Mouse (Mus musculus): ENCODE measurements around the gene Spag6. TPM values are rescaled to one million over a fixed set of nuclear protein-coding genes. Genes with fewer than 3 reads are reported as not detected.

Gene Spag6
- total and polyA plus RNA-seq, 2 experiments from 2014 or later = 0.20 TPM; not detected in 1

- Histone ChIP-seq H3K9me3 (ENCODE audit: low read length) (no peaks in the 10 kb centered on the region), H3K27me3 (ENCODE audit: insufficient read depth, low read length) (peaks cover 59% of the 10 kb centered on the region), H3K4me2 (ENCODE audit: low read depth, low read length) (no peak overlapping the region), H3K9ac (replicated peaks; ENCODE audit: low read length) (no peak overlapping the region), H3K4me3 (ENCODE audit: low read length) (no peak overlapping the region), H3K27ac (no peak overlapping the region), H3K4me1 (ENCODE audit: insufficient read depth, low read length) (no peaks in the 10 kb centered on the region), H3K36me3 (ENCODE audit: insufficient read depth, low read length) (no peaks in the 10 kb centered on the region)
- no peak for TF ChIP-seq CTCF (IDR thresholded peaks at IDR 0.05; ENCODE audit: low read depth)
- 3% methylated on average over 4 of the region's 4 CpGs for WGBS
- ATAC-seq (no peak), DNase-seq (ENCODE audit: low spot score) (no peak)
These were observed 3.9 kb downstream of the Spag6 start for GRCm38 (mm10) chr2:18697591-18698244.

- DNase-seq (ENCODE audit: low spot score) (no peak), ATAC-seq (no peak)
- peaks cover 50% of the 10 kb centered on the region for H3K27me3 ChIP-seq (ENCODE audit: insufficient read depth, low read length)
- H3K36me3 ChIP-seq (ENCODE audit: insufficient read depth, low read length) = no peaks in the 10 kb centered on the region
- WGBS = 2% methylated on average over 53 of the region's 56 CpGs
- no peaks in the 10 kb centered on the region for H3K9me3 ChIP-seq (ENCODE audit: low read length)
- TF ChIP-seq CTCF (IDR thresholded peaks at IDR 0.05; ENCODE audit: low read depth) = no peak
- no peak overlapping the region for H3K27ac ChIP-seq
- no peak overlapping the region for H3K4me2 ChIP-seq (ENCODE audit: low read depth, low read length)
- 0 out of 2 replicates have a peak overlapping the region, but pooled peaks have one; percentile 10 for H3K4me3 ChIP-seq (ENCODE audit: low read length)
- no peak overlapping the region for H3K9ac ChIP-seq (replicated peaks; ENCODE audit: low read length)
- no peaks in the 10 kb centered on the region for H3K4me1 ChIP-seq (ENCODE audit: insufficient read depth, low read length)
These were observed 5.0 kb downstream of the Spag6 start for GRCm38 (mm10) chr2:18698663-18699385.

- no peaks in the 10 kb centered on the region for H3K36me3 ChIP-seq (ENCODE audit: insufficient read depth, low read length)
- no peak for TF ChIP-seq CTCF (IDR thresholded peaks at IDR 0.05; ENCODE audit: low read depth)
- no peaks in the 10 kb centered on the region for H3K9me3 ChIP-seq (ENCODE audit: low read length)
- H3K4me3 ChIP-seq (ENCODE audit: low read length) = no peak overlapping the region
- DNase-seq (ENCODE audit: low spot score) = no peak
- H3K27me3 ChIP-seq (ENCODE audit: insufficient read depth, low read length) = peaks cover 54% of the 10 kb centered on the region
- H3K4me1 ChIP-seq (ENCODE audit: insufficient read depth, low read length) = no peaks in the 10 kb centered on the region
- no peak overlapping the region for H3K27ac ChIP-seq
- no peak overlapping the region for H3K4me2 ChIP-seq (ENCODE audit: low read depth, low read length)
- WGBS = 3% methylated on average over 11 of the region's 11 CpGs
- no peak for ATAC-seq
- no peak overlapping the region for H3K9ac ChIP-seq (replicated peaks; ENCODE audit: low read length)
These were observed 5.7 kb downstream of the Spag6 start for GRCm38 (mm10) chr2:18699401-18699990.

- H3K27ac ChIP-seq = no peak overlapping the region
- no peaks in the 10 kb centered on the region for H3K36me3 ChIP-seq (ENCODE audit: insufficient read depth, low read length)
- no peak for DNase-seq (ENCODE audit: low spot score)
- H3K9me3 ChIP-seq (ENCODE audit: low read length) = no peaks in the 10 kb centered on the region
- TF ChIP-seq CTCF (IDR thresholded peaks at IDR 0.05; ENCODE audit: low read depth) = no peak
- no peak overlapping the region for H3K9ac ChIP-seq (replicated peaks; ENCODE audit: low read length)
- no peaks in the 10 kb centered on the region for H3K4me1 ChIP-seq (ENCODE audit: insufficient read depth, low read length)
- no peak overlapping the region for H3K4me3 ChIP-seq (ENCODE audit: low read length)
- peaks cover 5% of the 10 kb centered on the region; the same call in 1 of the 2 replicates for H3K27me3 ChIP-seq (ENCODE audit: insufficient read depth, low read length)
- 56% methylated on average over 3 of the region's 3 CpGs for WGBS
- ATAC-seq = no peak
- H3K4me2 ChIP-seq (ENCODE audit: low read depth, low read length) = no peak overlapping the region
These were observed 16.5 kb downstream of the Spag6 start for GRCm38 (mm10) chr2:18710356-18710755.

- H3K9ac ChIP-seq (replicated peaks; ENCODE audit: low read length) = no peak overlapping the region
These were observed 19.2 kb downstream of the Spag6 start for GRCm38 (mm10) chr2:18713071-18713470.

GRCm38 (mm10) chr2:18714337-18714736 is 20.5 kb downstream of the Spag6 start:
- no peak overlapping the region for H3K27ac ChIP-seq
- H3K4me2 ChIP-seq (ENCODE audit: low read depth, low read length) = no peak overlapping the region
- no peaks in the 10 kb centered on the region for H3K9me3 ChIP-seq (ENCODE audit: low read length)
- no peak overlapping the region for H3K4me3 ChIP-seq (ENCODE audit: low read length)
- WGBS = 81% methylated on average over 3 of the region's 3 CpGs
- H3K27me3 ChIP-seq (ENCODE audit: insufficient read depth, low read length) = no peaks in the 10 kb centered on the region
- H3K36me3 ChIP-seq (ENCODE audit: insufficient read depth, low read length) = no peaks in the 10 kb centered on the region
- DNase-seq (ENCODE audit: low spot score) (no peak), ATAC-seq (no peak)
- H3K4me1 ChIP-seq (ENCODE audit: insufficient read depth, low read length) = no peaks in the 10 kb centered on the region
- no peak for TF ChIP-seq CTCF (IDR thresholded peaks at IDR 0.05; ENCODE audit: low read depth)
- no peak overlapping the region for H3K9ac ChIP-seq (replicated peaks; ENCODE audit: low read length)

More at GRCm38 (mm10) chr2:18713071-18713470, 19.2 kb downstream of the Spag6 start:
- Histone ChIP-seq H3K27me3 (ENCODE audit: insufficient read depth, low read length) (no peaks in the 10 kb centered on the region), H3K4me2 (ENCODE audit: low read depth, low read length) (no peak overlapping the region), H3K27ac (no peak overlapping the region), H3K4me3 (ENCODE audit: low read length) (no peak overlapping the region), H3K4me1 (ENCODE audit: insufficient read depth, low read length) (no peaks in the 10 kb centered on the region), H3K9me3 (ENCODE audit: low read length) (no peaks in the 10 kb centered on the region), H3K36me3 (ENCODE audit: insufficient read depth, low read length) (no peaks in the 10 kb centered on the region)
- ATAC-seq = no peak
- DNase-seq (ENCODE audit: low spot score) = no peak
- WGBS = 72% methylated on average over 2 of the region's 2 CpGs
- no peak for TF ChIP-seq CTCF (IDR thresholded peaks at IDR 0.05; ENCODE audit: low read depth)

All from hindbrain, postnatal 0 days (tissue).